Mouse (Mus musculus) left cerebral cortex, postnatal 36 days (tissue): ENCODE data around the gene Tspan18. TPM values are rescaled to one million over a fixed set of nuclear protein-coding genes. Genes with fewer than 3 reads are reported as not detected.

Source experiments
- DNase-seq, 2 experiments: peaks; one replicate each; pipeline ENCODE4 v3.0.0; 2021 to 2022; ENCODE audit warnings: low spot score in 2 of 2, mixed read lengths in 1 of 2
- intact Hi-C: fragments of 180-260 bp; cut with DNase I; formaldehyde crosslinking; loops from one replicate; pipeline ENCODE4 v1.15.1; 2025
- total RNA-seq, 2 experiments: library from RNA; stranded (reverse); gene quantifications; 2 replicates each; pipeline ENCODE4 v1.2.3; 2021

Gene Tspan18
- total RNA-seq, 2 experiments from 2014 or later, result 2.1 TPM

- intact Hi-C loops, result no loop called here
- DNase-seq, result no peak
Observed at GRCm38 (mm10) chr2:93303585-93304272, 30.6 kb downstream of the Tspan18 start.

- intact Hi-C loops, result no loop called here
- DNase-seq, result no peak
Observed at GRCm38 (mm10) chr2:93303260-93303584, 31.1 kb downstream of the Tspan18 start.

- intact Hi-C loops, result no loop called here
- DNase-seq, result no peak
Observed at GRCm38 (mm10) chr2:93297656-93298055, 36.6 kb downstream of the Tspan18 start.

GRCm38 (mm10) chr2:93291186-93291926 lies 42.9 kb downstream of the Tspan18 start:
- intact Hi-C loops, result no loop called here
- no peak for DNase-seq

GRCm38 (mm10) chr2:93290345-93291118 lies 43.8 kb downstream of the Tspan18 start:
- intact Hi-C loops, result no loop called here

GRCm38 (mm10) chr2:93289161-93289560 lies 45.1 kb downstream of the Tspan18 start:
- intact Hi-C loops, result no loop called here
- no peak for DNase-seq

More at GRCm38 (mm10) chr2:93290345-93291118, 43.8 kb downstream of the Tspan18 start:
- DNase-seq, result no peak

- no peak for DNase-seq
- intact Hi-C loops, result no loop called here
Observed at GRCm38 (mm10) chr2:93287348-93287747, 47.0 kb downstream of the Tspan18 start.

GRCm38 (mm10) chr2:93286742-93287141 lies 47.6 kb downstream of the Tspan18 start:
- no peak for DNase-seq
- intact Hi-C loops, result no loop called here

GRCm38 (mm10) chr2:93286321-93286720 lies 48.0 kb downstream of the Tspan18 start:
- intact Hi-C loops, result no loop called here
- no peak for DNase-seq

- DNase-seq, result no peak
- intact Hi-C loops, result no loop called here
Observed at GRCm38 (mm10) chr2:93285842-93286241, 48.5 kb downstream of the Tspan18 start.

- intact Hi-C loops, result no loop called here
- no peak for DNase-seq
Observed at GRCm38 (mm10) chr2:93284625-93285024, 49.7 kb downstream of the Tspan18 start.

- no peak for DNase-seq
- intact Hi-C loops, result no loop called here
Observed at GRCm38 (mm10) chr2:93283481-93284293, 50.6 kb downstream of the Tspan18 start.

GRCm38 (mm10) chr2:93282636-93283035 lies 51.7 kb downstream of the Tspan18 start:
- DNase-seq, result no peak
- intact Hi-C loops, result no loop called here

- intact Hi-C loops, result no loop called here
- no peak for DNase-seq
Observed at GRCm38 (mm10) chr2:93281466-93281865, 52.8 kb downstream of the Tspan18 start.

GRCm38 (mm10) chr2:93280117-93280620 lies 54.1 kb downstream of the Tspan18 start:
- intact Hi-C loops, result no loop called here

GRCm38 (mm10) chr2:93278181-93278975 lies 55.9 kb downstream of the Tspan18 start:
- intact Hi-C loops, result no loop called here

More at GRCm38 (mm10) chr2:93280117-93280620, 54.1 kb downstream of the Tspan18 start:
- DNase-seq, result no peak

GRCm38 (mm10) chr2:93277486-93277885 lies 56.8 kb downstream of the Tspan18 start:
- DNase-seq, result no peak
- intact Hi-C loops, result no loop called here

More at GRCm38 (mm10) chr2:93278181-93278975, 55.9 kb downstream of the Tspan18 start:
- no peak for DNase-seq

GRCm38 (mm10) chr2:93276026-93276425 lies 58.3 kb downstream of the Tspan18 start:
- intact Hi-C loops, result no loop called here

GRCm38 (mm10) chr2:93273916-93274315 lies 60.4 kb downstream of the Tspan18 start:
- DNase-seq, result no peak
- intact Hi-C loops, result no loop called here

More at GRCm38 (mm10) chr2:93276026-93276425, 58.3 kb downstream of the Tspan18 start:
- DNase-seq, result peak; percentile 30 to 32
